In the genomic region with DNA sequence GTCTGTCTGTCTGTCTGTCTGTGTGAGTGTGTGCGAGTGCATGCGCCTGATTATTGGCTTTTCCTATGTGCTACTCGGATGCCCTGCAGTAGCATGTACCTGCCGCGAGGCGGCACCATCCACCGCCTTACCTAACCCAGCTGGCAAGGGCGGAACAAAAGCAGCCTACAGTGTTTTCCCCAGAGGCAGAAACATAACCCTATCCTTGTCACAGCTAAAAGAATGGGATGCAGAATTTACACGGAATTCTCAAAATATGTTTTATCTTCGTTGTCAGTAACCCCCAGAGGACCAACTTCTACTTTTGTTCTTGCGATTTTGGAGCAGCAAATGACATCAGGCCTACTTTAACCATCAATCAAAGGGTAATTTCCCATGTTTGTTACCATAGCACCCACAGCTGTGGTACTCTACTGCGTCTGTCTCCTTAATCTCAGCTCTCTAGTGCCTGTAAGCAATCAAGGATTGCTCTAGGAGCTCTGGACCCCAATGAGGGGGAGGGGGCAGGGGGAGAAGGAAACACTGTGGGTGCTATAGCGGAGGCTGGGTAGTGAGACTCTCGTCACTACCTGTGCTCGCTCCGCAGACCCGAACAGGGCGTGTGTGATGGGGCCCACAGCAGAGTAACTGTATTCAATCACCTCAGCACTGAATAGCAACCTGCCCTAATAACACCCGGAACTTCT, we compare ENCODE assay signal across 8 mouse cellular contexts.
DNase-seq lines count a peak whose midpoint lies in the region; ATAC-seq and TF ChIP-seq lines count a peak whose summit lies in the region.

No protein-coding gene starts in this region.

- no peaks in the 10 kb centered on the region for H3K4me1 ChIP-seq in G1E (ENCODE audit: insufficient read depth, low read depth, low read length)
- 0 out of 2 replicates have a peak, but pooled peaks cover 5% of the 10 kb centered on the region for H3K4me1 ChIP-seq in hindbrain, embryonic 14.5 days (replicated peaks; ENCODE audit: control insufficient read depth, insufficient read depth, low read length)

- H3K27me3 ChIP-seq in G1E (ENCODE audit: insufficient read depth, low read length): no peaks in the 10 kb centered on the region
- no peaks in the 10 kb centered on the region for H3K27me3 ChIP-seq in hindbrain, embryonic 14.5 days (ENCODE audit: control insufficient read depth, insufficient read depth, low read length)

- TF ChIP-seq CTCF in G1E (IDR thresholded peaks at IDR 0.05; ENCODE audit: low read depth, low read length): peak; percentile 70

- H3K4me2 ChIP-seq in hindbrain, embryonic 14.5 days (replicated peaks): peak overlapping the region; percentile 25

- ATAC-seq in G1E (ENCODE audit: extremely low read depth, insufficient number of reproducible peaks, low FRiP score, poor library complexity, severe bottlenecking): peak; percentile 60
- peak; percentile 86 for ATAC-seq in hindbrain, embryonic 14.5 days (ENCODE audit: low FRiP score)
- ATAC-seq in megakaryocyte progenitor cell, adult 5-6 weeks (replicated peaks; ENCODE audit: poor library complexity): peak; percentile 98
- no peak for ATAC-seq in erythroid progenitor cell, adult 5-6 weeks (replicated peaks; ENCODE audit: low FRiP score, poor library complexity, severe bottlenecking)

- WGBS in hindbrain, embryonic 14.5 days: 33% methylated on average over 19 of the region's 19 CpGs

- H3K4me3 ChIP-seq in G1E (ENCODE audit: low read depth, low read length): no peak overlapping the region
- no peak overlapping the region for H3K4me3 ChIP-seq in hindbrain, embryonic 14.5 days (replicated peaks; ENCODE audit: low read length)

- no peaks in the 10 kb centered on the region for H3K36me3 ChIP-seq in G1E (replicated peaks)
- H3K36me3 ChIP-seq in hindbrain, embryonic 14.5 days (replicated peaks; ENCODE audit: control insufficient read depth, insufficient read depth): no peaks in the 10 kb centered on the region

- H3K9ac ChIP-seq in hindbrain, embryonic 14.5 days: no peak overlapping the region

- H3K27ac ChIP-seq in hindbrain, embryonic 14.5 days: peak overlapping the region; percentile 51

- no peaks in the 10 kb centered on the region for H3K9me3 ChIP-seq in G1E (replicated peaks)
- H3K9me3 ChIP-seq in hindbrain, embryonic 14.5 days (ENCODE audit: control insufficient read depth, low read length): no peaks in the 10 kb centered on the region

- peak; percentile 16 for DNase-seq in G1E (ENCODE audit: low spot score)
- DNase-seq in adrenal gland, postnatal 14 days: peak; percentile 71
- DNase-seq in embryo, embryonic 9.5 days (ENCODE audit: extremely low spot score): peak; percentile 59
- DNase-seq in hindbrain, embryonic 14.5 days (ENCODE audit: low spot score): peak; percentile 80
- DNase-seq in layer of hippocampus, postnatal 36 days: peak; percentile 63 to 65
- DNase-seq in right cerebral cortex, postnatal 36 days (ENCODE audit: low spot score in 2 of 2): peak; percentile 70 to 71

Comparison
In these comparisons a context has a peak if more than half of its experiments do, and no peak if none do; other contexts are left out.
1. DNase-seq: peak in every context shown above with its lines; median percentile 80 in hindbrain, embryonic 14.5 days; 71 in adrenal gland, postnatal 14 days; 70 in right cerebral cortex, postnatal 36 days; 64 in layer of hippocampus, postnatal 36 days; 59 in embryo, embryonic 9.5 days; 16 in G1E.